Mouse (Mus musculus) gastrocnemius, postnatal 14 days (tissue): ENCODE data around the gene Chic2. TPM values are rescaled to one million over a fixed set of nuclear protein-coding genes. Genes with fewer than 3 reads are reported as not detected.
A peak's percentile ranks its signal among the peaks of the same experiment; 100 is the strongest.

ENCODE experiments used
- DNase-seq: peaks from one replicate; pipeline ENCODE4 v3.0.0; 2021; ENCODE audit warnings: mixed read lengths
- intact Hi-C: fragments of 180-260 bp; cut with DNase I; formaldehyde crosslinking; loops from one replicate; pipeline ENCODE4 v1.15.1; 2025; ENCODE audit warnings: low total_unique reads
- long read RNA-seq, 2 experiments: library from polyadenylated mRNA; stranded (forward); transcript quantifications; one replicate each; pipeline ENCODE4 v2.0.0; 2021
- total RNA-seq, 2 experiments: library from RNA; stranded (reverse); gene quantifications; 2 replicates each; pipeline ENCODE4 v1.2.3; 2021

The Chic2 gene
- total RNA-seq: 10 to 100 TPM; 16.0 to 18.1 TPM
- long read RNA-seq, experiment 1, full-length matches to known transcripts: 30 of 33 reads
- long read RNA-seq, experiment 1, partial matches to known transcripts: 0 of 33 reads
- long read RNA-seq, experiment 1, other reads (novel, unspliced or antisense): 3 of 33 reads
- long read RNA-seq, experiment 2, full-length matches to known transcripts: 27 of 27 reads
- long read RNA-seq, experiment 2, partial matches to known transcripts: 0 of 27 reads
- long read RNA-seq, experiment 2, other reads (novel, unspliced or antisense): 0 of 27 reads

GRCm38 (mm10) chr5:75044310-75044904 lies at the start of gene Chic2:
Gene Chic2, minus strand, starts transcription at chr5:75044774.
- intact Hi-C loops: loop anchor here (10.0 kb wide), 1 partner anchor 80 kb away; no protein-coding TSS in a partner anchor
- DNase-seq: peak; percentile 90

GRCm38 (mm10) chr5:75085906-75086305 lies 41.3 kb upstream of the Chic2 start:
- DNase-seq: no peak
- intact Hi-C loops: no loop called here

GRCm38 (mm10) chr5:75085521-75085875 lies 40.9 kb upstream of the Chic2 start:
- intact Hi-C loops: no loop called here
- no peak for DNase-seq

DNA sequence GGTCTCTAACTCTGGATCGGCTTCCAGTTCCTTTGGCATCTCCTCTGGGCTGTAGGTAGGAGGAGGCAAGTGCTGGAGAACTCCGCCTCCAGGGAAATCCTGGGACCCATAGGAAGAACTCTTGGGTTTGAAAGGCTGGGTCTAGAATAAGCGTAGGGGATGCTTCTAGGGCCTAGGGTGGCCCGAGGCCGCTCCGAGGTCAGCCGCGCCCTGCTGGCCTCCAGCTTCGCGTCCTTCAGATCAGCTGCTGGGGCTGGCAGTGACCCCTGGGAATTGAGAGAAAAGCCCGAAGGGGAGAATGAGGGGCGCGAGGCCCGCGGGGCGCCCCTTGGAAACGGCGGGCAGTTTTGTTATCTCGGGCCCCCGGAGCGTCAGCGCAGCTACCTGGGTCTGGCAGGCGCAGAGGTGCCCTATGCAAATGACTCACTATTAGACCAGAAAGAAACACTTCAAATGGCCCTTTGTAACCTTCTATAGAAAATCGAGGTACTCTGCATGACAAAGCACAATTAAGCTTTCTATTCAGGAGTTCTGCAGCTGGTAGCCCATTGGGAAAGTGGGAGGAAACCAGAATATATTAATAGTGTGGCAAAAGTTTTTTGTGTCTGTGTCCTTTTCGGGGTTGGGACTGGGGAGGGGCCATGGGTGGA lies 40.4 kb upstream of the Chic2 start:
- intact Hi-C loops: no loop called here
- no peak for DNase-seq

GRCm38 (mm10) chr5:75084393-75084870 lies 39.9 kb upstream of the Chic2 start:
- DNase-seq: no peak
- intact Hi-C loops: no loop called here

DNA sequence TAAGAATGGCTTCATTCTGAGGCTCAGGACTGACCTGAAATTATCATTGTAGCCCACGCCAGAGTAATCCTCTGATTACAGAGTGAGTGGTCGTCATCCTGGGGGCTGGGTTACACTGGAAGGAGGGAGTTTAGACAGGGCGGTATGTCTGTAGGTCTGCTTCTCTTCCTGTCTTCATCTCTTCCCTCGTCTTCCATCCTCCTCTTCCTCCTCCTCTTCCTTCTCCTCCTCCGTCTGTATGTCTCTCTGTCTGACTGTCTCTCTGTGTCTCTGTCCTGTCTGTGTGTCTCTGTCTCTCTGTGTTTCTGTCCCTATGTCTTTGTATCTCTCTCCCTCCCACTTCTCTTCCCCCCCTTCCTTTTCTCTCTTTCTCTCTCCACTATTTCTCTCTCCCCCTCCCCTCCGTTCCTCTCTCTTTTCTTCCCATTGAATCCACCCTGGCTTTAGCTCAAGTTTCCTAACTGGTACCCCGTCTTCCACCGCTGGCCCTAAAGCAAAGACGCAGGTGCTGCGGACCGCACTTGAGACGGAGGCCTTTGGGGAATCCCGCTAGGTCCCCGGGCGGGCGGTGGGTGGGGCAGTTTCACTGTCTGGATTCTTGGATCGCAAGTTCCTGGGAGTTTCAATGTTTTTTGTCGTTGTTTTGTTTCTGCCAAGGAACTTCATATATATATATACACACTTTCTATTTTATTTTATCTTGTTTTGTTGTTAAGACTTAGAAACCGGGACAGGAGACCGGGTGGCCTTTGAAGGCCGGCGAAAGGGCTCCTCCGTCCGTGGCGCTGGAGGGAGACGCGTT lies 39.2 kb upstream of the Chic2 start:
- intact Hi-C loops: no loop called here
- no peak for DNase-seq

- intact Hi-C loops: no loop called here
Observed at GRCm38 (mm10) chr5:75083061-75083460, 38.5 kb upstream of the Chic2 start.

DNA sequence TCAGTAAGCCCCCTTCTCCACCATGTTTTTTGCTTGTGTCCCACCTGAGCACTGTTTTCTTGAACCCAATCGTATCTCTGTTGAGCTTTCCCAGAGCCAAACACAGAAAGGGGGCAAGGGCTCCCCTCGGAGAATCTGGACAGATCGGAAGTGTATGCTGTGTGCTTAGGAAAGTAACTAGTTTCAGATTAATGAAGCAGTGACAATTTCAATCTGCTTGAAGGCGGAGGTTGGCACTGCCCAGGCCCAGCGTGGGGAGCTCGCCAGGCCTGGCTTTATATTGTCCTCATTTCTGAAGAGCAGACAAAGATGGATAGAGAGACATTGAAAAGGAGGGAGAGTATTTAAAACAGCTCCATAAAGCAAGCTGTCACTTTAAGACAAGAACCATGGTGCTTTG lies 37.9 kb upstream of the Chic2 start:
- intact Hi-C loops: no loop called here
- DNase-seq: no peak

More at GRCm38 (mm10) chr5:75083061-75083460, 38.5 kb upstream of the Chic2 start:
- DNase-seq: no peak

- DNase-seq: no peak
- intact Hi-C loops: no loop called here
Observed at GRCm38 (mm10) chr5:75079564-75079963, 35.0 kb upstream of the Chic2 start.

DNA sequence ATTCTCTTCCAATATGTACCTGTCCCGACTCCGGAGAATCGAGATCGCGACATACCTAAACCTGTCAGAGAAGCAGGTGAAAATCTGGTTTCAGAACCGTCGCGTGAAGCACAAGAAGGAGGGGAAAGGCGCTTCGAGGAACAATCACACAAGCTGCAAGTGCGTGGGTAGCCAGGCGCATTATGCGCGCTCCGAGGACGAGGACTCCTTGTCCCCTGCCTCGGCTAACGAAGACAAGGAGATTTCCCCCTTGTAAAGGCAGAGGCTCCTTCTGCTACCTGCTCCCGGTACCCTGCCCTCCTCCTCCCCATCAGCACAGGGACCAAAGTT lies 32.4 kb upstream of the Chic2 start:
- intact Hi-C loops: no loop called here
- no peak for DNase-seq

- intact Hi-C loops: no loop called here
Observed at GRCm38 (mm10) chr5:75076326-75077050, 31.9 kb upstream of the Chic2 start.

GRCm38 (mm10) chr5:75075383-75075941 lies 30.9 kb upstream of the Chic2 start, which contains the start of gene Gsx2:
Gene Gsx2, plus strand, starts transcription at chr5:75075601.
- intact Hi-C loops: no loop called here
- no peak for DNase-seq

More at GRCm38 (mm10) chr5:75076326-75077050, 31.9 kb upstream of the Chic2 start:
- no peak for DNase-seq

DNA sequence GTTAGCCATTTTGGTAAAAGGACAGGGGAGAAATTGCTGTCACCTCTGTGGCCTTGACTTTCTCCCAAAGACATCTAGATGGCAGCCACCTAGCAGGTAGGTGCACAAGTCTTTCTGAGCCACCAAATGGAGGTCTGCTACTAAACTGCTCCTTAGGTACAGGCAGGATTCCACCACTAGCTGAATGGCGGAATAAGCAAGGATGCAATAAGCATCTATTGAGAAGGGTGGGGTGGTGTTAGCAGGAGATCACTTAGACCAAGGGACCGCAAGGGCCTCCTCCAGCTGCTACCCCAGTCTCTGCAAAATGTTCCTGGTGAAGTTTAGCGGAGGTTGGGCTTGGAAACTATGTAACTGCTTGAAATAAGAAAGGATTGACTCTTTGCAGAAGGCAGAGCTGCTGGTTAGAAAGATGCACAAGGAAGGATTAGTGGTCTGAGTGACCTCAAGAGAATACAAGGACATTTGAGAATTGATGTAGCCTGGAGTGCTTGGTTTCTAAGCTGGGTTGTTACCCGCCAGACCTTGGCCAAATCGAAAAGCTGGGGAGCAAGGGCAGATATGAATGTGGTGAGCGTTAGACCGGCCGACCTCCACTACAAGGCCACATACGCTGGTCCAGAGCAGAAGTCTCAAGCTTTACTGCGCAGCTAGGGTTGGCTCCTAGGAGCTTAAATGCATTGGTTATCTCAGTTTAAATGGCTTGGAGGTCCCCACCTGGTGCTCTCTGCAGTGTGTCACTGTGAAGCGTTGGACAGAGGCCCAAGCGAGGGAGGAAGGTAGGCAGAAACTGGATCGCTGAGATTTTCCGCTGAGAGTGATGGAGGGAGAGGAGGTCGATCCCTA lies 30.2 kb upstream of the Chic2 start:
- no peak for DNase-seq
- intact Hi-C loops: no loop called here

GRCm38 (mm10) chr5:75074132-75074531 lies 29.6 kb upstream of the Chic2 start:
- intact Hi-C loops: no loop called here
- no peak for DNase-seq

DNA sequence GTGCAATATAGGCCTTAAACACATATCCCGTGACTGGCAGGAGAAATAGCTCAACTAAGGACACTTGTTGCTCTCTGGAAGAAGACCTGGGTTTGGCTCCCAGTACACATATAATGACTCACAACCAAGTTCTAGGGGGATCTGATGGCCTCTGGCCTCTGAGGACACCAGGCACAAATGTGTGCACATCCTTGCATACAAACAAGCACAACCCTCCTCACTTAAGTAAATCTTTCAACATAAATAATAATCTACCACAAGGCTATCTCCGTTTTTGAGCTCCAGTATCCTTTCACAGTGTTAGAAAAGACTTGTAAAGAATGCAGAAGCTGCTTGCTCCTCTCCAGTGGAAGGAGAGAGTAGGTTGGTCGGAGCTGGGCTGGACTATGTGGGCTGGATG lies 29.1 kb upstream of the Chic2 start:
- no peak for DNase-seq

DNA sequence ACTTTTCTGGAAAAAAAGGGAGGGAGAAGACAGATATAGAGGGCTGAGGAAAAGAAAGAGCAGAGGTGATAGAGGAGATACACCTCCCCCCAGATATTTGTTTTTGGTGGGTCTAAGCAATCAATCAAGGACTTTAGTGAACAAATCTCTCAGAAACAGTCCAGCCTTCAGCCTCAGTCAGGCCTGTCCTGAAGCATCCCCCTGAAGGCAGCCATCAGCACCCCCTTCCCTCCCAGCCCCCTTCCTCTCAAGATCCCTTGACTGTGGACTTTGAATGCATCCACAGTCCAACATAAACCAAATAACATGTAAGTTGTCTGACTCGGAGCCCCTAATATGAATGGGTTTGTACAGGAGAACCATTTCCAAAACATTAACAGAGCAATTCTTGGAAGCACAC lies 28.6 kb upstream of the Chic2 start:
- intact Hi-C loops: no loop called here
- DNase-seq: no peak

More for the DNA sequence above, 29.1 kb upstream of the Chic2 start:
- intact Hi-C loops: no loop called here

DNA sequence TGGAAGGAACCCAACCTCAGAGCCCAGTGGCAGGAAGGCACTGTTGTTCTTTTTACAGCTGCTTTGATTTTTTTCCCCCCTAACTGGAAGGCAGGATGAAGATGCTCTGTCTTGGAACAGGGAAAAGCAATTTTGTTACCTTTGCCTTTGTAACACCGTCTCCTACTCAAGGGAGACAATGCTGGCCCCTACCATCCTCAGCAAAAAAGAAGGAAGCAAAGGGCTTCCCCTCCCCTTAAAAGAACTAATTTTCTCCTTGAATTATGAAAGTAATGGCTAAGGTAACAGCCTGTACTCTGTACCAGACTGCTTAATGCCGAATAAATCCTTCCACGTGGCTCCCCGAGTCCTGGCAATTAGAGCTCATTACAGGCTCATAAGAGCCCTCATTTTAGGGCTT lies 28.0 kb upstream of the Chic2 start:
- intact Hi-C loops: no loop called here
- DNase-seq: no peak

- intact Hi-C loops: no loop called here
- no peak for DNase-seq
Observed at GRCm38 (mm10) chr5:75071951-75072350, 27.4 kb upstream of the Chic2 start.
